Mouse (Mus musculus) left cerebral cortex, postnatal 14 days (tissue): ENCODE measurements around the gene 4930432K21Rik. TPM values are rescaled to one million over a fixed set of nuclear protein-coding genes. Genes with fewer than 3 reads are reported as not detected.

Experiments
- DNase-seq, 2 experiments: peaks; one replicate each; pipeline ENCODE4 v3.0.0; 2021 to 2022; ENCODE audit warnings: low spot score in 2 of 2, mixed read lengths in 1 of 2
- intact Hi-C: fragments of 180-260 bp; cut with DNase I; formaldehyde crosslinking; loops from one replicate; pipeline ENCODE4 v1.15.1; 2025
- total RNA-seq, 2 experiments: library from RNA; stranded (reverse); gene quantifications; 2 replicates each; pipeline ENCODE4 v1.2.3; 2021

4930432K21Rik gene
- total RNA-seq, 2 experiments from 2014 or later = 1.5 to 3.5 TPM

- intact Hi-C loops = no loop called here
- no peak for DNase-seq
These were observed 3.1 kb upstream of the 4930432K21Rik start for GRCm38 (mm10) chr8:84144636-84145245.

GRCm38 (mm10) chr8:84147324-84147766 is 480 bp upstream of the 4930432K21Rik start:
- intact Hi-C loops = no loop called here

GRCm38 (mm10) chr8:84148531-84148850 is 666 bp downstream of the 4930432K21Rik start:
- DNase-seq = no peak
- intact Hi-C loops = no loop called here

More at GRCm38 (mm10) chr8:84147324-84147766, 480 bp upstream of the 4930432K21Rik start:
- DNase-seq = peak in 1 of 2 experiments; percentile 20

- intact Hi-C loops = no loop called here
- DNase-seq = no peak
These were observed 1.4 kb downstream of the 4930432K21Rik start for GRCm38 (mm10) chr8:84149181-84149580.

- intact Hi-C loops = no loop called here
- no peak for DNase-seq
These were observed 9.8 kb downstream of the 4930432K21Rik start for GRCm38 (mm10) chr8:84157620-84158019.

- no peak for DNase-seq
- intact Hi-C loops = no loop called here
These were observed 19.9 kb downstream of the 4930432K21Rik start for GRCm38 (mm10) chr8:84167696-84168095.

GRCm38 (mm10) chr8:84170096-84170495 is 22.3 kb downstream of the 4930432K21Rik start:
- intact Hi-C loops = no loop called here
- no peak for DNase-seq

GRCm38 (mm10) chr8:84173861-84174260 is 26.0 kb downstream of the 4930432K21Rik start:
- no peak for DNase-seq
- intact Hi-C loops = no loop called here

- no peak for DNase-seq
- intact Hi-C loops = no loop called here
These were observed 28.7 kb downstream of the 4930432K21Rik start for GRCm38 (mm10) chr8:84176560-84176959.

- DNase-seq = no peak
- intact Hi-C loops = no loop called here
These were observed 29.6 kb downstream of the 4930432K21Rik start for GRCm38 (mm10) chr8:84177405-84177804.

- DNase-seq = no peak
- intact Hi-C loops = no loop called here
These were observed 30.8 kb downstream of the 4930432K21Rik start for GRCm38 (mm10) chr8:84178592-84178991.

GRCm38 (mm10) chr8:84179946-84180345 is 32.1 kb downstream of the 4930432K21Rik start:
- intact Hi-C loops = loop anchor here (10.0 kb wide), 1 partner anchor 175 kb away; no protein-coding TSS in a partner anchor
- no peak for DNase-seq

- intact Hi-C loops = loop anchor here (10.0 kb wide), 1 partner anchor 174 kb away; no protein-coding TSS in a partner anchor
- peak in 1 of 2 experiments; percentile 30 for DNase-seq
These were observed 32.8 kb downstream of the 4930432K21Rik start for GRCm38 (mm10) chr8:84180530-84181190.

- intact Hi-C loops = loop anchor here (10.0 kb wide), 1 partner anchor 172 kb away; no protein-coding TSS in a partner anchor
- no peak for DNase-seq
These were observed 35.0 kb downstream of the 4930432K21Rik start for GRCm38 (mm10) chr8:84182833-84183232.

- intact Hi-C loops = loop anchor here (10.0 kb wide), 1 partner anchor 171 kb away; no protein-coding TSS in a partner anchor
- DNase-seq = peak in 1 of 2 experiments; percentile 17
These were observed 35.6 kb downstream of the 4930432K21Rik start for GRCm38 (mm10) chr8:84183261-84184084.

GRCm38 (mm10) chr8:84184085-84185043 is 36.5 kb downstream of the 4930432K21Rik start:
- peak in 1 of 2 experiments; percentile 22 for DNase-seq
- intact Hi-C loops = loop anchor here (5.0 to 10.0 kb wide), 2 partner anchors 108 to 170 kb away; no protein-coding TSS in a partner anchor

- intact Hi-C loops = loop anchor here (5.0 to 10.0 kb wide), 2 partner anchors 107 to 170 kb away; no protein-coding TSS in a partner anchor
- DNase-seq = no peak
These were observed 37.3 kb downstream of the 4930432K21Rik start, which contains the start of gene Nanos3 for GRCm38 (mm10) chr8:84185117-84185516. Nanos3 (minus strand) TSS chr8:84185217.

GRCm38 (mm10) chr8:84186547-84186946 is 38.7 kb downstream of the 4930432K21Rik start:
- intact Hi-C loops = loop anchor here (1.0 to 10.0 kb wide), 3 partner anchors 24 to 168 kb away; no protein-coding TSS in a partner anchor
- peak; percentile 81 to 83 for DNase-seq
